In the genomic region with DNA sequence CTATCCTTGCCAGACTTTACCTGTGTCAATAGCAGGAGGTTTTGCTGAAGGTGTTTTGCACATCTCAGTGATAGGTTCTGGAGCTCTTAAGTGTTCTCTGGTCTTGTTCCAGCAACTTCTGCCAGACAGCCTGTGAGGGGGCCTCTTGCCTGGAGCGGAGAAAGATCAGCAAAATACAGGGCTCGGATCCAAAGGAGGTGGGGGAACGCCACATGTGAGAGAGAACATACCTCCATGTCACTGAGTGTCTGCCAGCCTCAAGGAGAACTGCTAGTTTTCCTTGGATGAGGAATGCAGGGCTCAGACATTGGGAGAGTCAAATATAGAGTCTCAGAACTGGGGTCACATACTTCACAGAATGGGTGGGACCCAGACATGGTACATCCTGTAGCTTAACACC, we compare ENCODE assay signal across 14 mouse cellular contexts.
DNase-seq lines count a peak whose midpoint lies in the region; ATAC-seq and TF ChIP-seq lines count a peak whose summit lies in the region.
"Had no signal": no experiment of that assay in that cellular context is flagged by ENCODE, and none has a peak within 500 bp of the region (broad histone marks: within the 10 kb centered on the region; RNA-seq: fewer than 3 reads in every experiment).

No protein-coding gene starts in this region.

- peak; percentile 28 for DNase-seq in hindbrain, postnatal 0 days (ENCODE audit: low spot score)
- DNase-seq in hindbrain, embryonic 11.5 days (ENCODE audit: low spot score), result no peak
- no peak for DNase-seq in testis, postnatal 10 days (ENCODE audit: low spot score)
- DNase-seq in left cerebral cortex, adult 2 months (ENCODE audit: extremely low spot score in 1 of 2, low spot score in 2 of 2), result peak in 1 of 2 experiments; percentile 13
- peak; percentile 10 for DNase-seq in testis, postnatal 14 days (ENCODE audit: low spot score)
- DNase-seq in adrenal gland, postnatal 14 days, result no peak
- no peak for DNase-seq in ovary, postnatal 10 days (ENCODE audit: low spot score)
- DNase-seq: embryo, embryonic 11 days; kidney, postnatal 14 days; liver; thymus, postnatal 25 days had no signal

- H3K36me3 ChIP-seq in hindbrain, postnatal 0 days (ENCODE audit: insufficient read depth, low read length), result no peaks in the 10 kb centered on the region
- H3K36me3 ChIP-seq in hindbrain, embryonic 11.5 days (ENCODE audit: control insufficient read depth, insufficient read depth, low read length), result no peaks in the 10 kb centered on the region
- no peaks in the 10 kb centered on the region for H3K36me3 ChIP-seq in testis, adult 2 months (ENCODE audit: control insufficient read depth, insufficient read depth, low read length)
- H3K36me3 ChIP-seq: neural tube, embryonic 12.5 days had no signal

- no peak for TF ChIP-seq POLR2A in testis, adult 2 months (IDR thresholded peaks at IDR 0.05; ENCODE audit: control insufficient read depth, low read depth, low read length)

- ATAC-seq in hindbrain, postnatal 0 days, result no peak
- no peak for ATAC-seq in hindbrain, embryonic 11.5 days (ENCODE audit: low FRiP score)
- ATAC-seq: forebrain, embryonic 13.5 days had no signal

- no peaks in the 10 kb centered on the region for H3K27me3 ChIP-seq in hindbrain, postnatal 0 days (ENCODE audit: insufficient read depth, low read length)
- no peaks in the 10 kb centered on the region for H3K27me3 ChIP-seq in hindbrain, embryonic 11.5 days (ENCODE audit: control insufficient read depth, insufficient read depth, low read length)
- no peaks in the 10 kb centered on the region for H3K27me3 ChIP-seq in testis, adult 2 months (ENCODE audit: control insufficient read depth, insufficient read depth, low read length)
- H3K27me3 ChIP-seq: forebrain, embryonic 13.5 days; neural tube, embryonic 12.5 days had no signal

- no peaks in the 10 kb centered on the region for H3K4me1 ChIP-seq in hindbrain, postnatal 0 days (ENCODE audit: insufficient read depth, low read length)
- H3K4me1 ChIP-seq in hindbrain, embryonic 11.5 days (replicated peaks; ENCODE audit: control insufficient read depth, insufficient read depth, low read length), result no peaks in the 10 kb centered on the region
- H3K4me1 ChIP-seq in testis, adult 2 months (ENCODE audit: control insufficient read depth, insufficient read depth, low read length), result no peaks in the 10 kb centered on the region
- H3K4me1 ChIP-seq: forebrain, embryonic 13.5 days; neural tube, embryonic 12.5 days had no signal

- H3K4me3 ChIP-seq in hindbrain, postnatal 0 days (ENCODE audit: low read length), result no peak overlapping the region
- H3K4me3 ChIP-seq in hindbrain, embryonic 11.5 days (ENCODE audit: low read depth, low read length), result no peak overlapping the region
- H3K4me3 ChIP-seq in testis, adult 2 months (ENCODE audit: control insufficient read depth, low read depth, low read length), result no peak overlapping the region
- H3K4me3 ChIP-seq in left cerebral cortex, adult 2 months, result no peak overlapping the region
- H3K4me3 ChIP-seq: forebrain, embryonic 13.5 days; neural tube, embryonic 12.5 days had no signal

- H3K27ac ChIP-seq in hindbrain, postnatal 0 days, result no peak overlapping the region
- no peak overlapping the region for H3K27ac ChIP-seq in hindbrain, embryonic 11.5 days (ENCODE audit: low read depth, low read length)
- 0 out of 2 replicates have a peak overlapping the region, but pooled peaks have one; percentile 13 for H3K27ac ChIP-seq in testis, adult 2 months (ENCODE audit: control insufficient read depth, insufficient read depth, low read depth, low read length)
- H3K27ac ChIP-seq in left cerebral cortex, adult 2 months, result peak overlapping the region; percentile 38; the same call in 1 of the 2 replicates
- H3K27ac ChIP-seq: forebrain, embryonic 13.5 days; neural tube, embryonic 12.5 days had no signal

- no peak for TF ChIP-seq CTCF in hindbrain, postnatal 0 days (IDR thresholded peaks at IDR 0.05; ENCODE audit: low read depth)
- no peak for TF ChIP-seq CTCF in testis, adult 2 months (IDR thresholded peaks at IDR 0.05; ENCODE audit: control insufficient read depth, insufficient read depth, insufficient replicate concordance, low read depth, low read length)
- TF ChIP-seq CTCF in left cerebral cortex, adult 2 months (IDR thresholded peaks at IDR 0.05), result no peak

- no peak overlapping the region for H3K4me2 ChIP-seq in hindbrain, postnatal 0 days (ENCODE audit: low read depth, low read length)
- H3K4me2 ChIP-seq in hindbrain, embryonic 11.5 days (replicated peaks; ENCODE audit: low read depth, low read length), result no peak overlapping the region
- H3K4me2 ChIP-seq: forebrain, embryonic 13.5 days; neural tube, embryonic 12.5 days had no signal

- no peak overlapping the region for H3K9ac ChIP-seq in hindbrain, postnatal 0 days (replicated peaks; ENCODE audit: low read length)
- H3K9ac ChIP-seq in hindbrain, embryonic 11.5 days (ENCODE audit: low read depth, low read length), result no peak overlapping the region
- H3K9ac ChIP-seq: forebrain, embryonic 13.5 days; neural tube, embryonic 12.5 days had no signal

- no peaks in the 10 kb centered on the region for H3K9me3 ChIP-seq in hindbrain, postnatal 0 days (ENCODE audit: low read length)
- H3K9me3 ChIP-seq in hindbrain, embryonic 11.5 days (ENCODE audit: control insufficient read depth, low read length), result no peaks in the 10 kb centered on the region
- H3K9me3 ChIP-seq: forebrain, embryonic 13.5 days; neural tube, embryonic 12.5 days had no signal

- 46% methylated on average over 3 of the region's 3 CpGs for WGBS in hindbrain, postnatal 0 days
- WGBS in hindbrain, embryonic 11.5 days, result 95% methylated on average over 3 of the region's 3 CpGs

- intact Hi-C loops in left cerebral cortex, adult 2 months (cut with DNase I), result no loop called here

Comparison
In these comparisons a context has a peak if more than half of its experiments do, and no peak if none do; other contexts are left out.
1. DNase-seq: peak in hindbrain, postnatal 0 days (single experiment) and testis, postnatal 14 days (single experiment); none in hindbrain, embryonic 11.5 days (single experiment), testis, postnatal 10 days (single experiment), adrenal gland, postnatal 14 days (single experiment) and ovary, postnatal 10 days (single experiment).
2. H3K27ac ChIP-seq: peak in testis, adult 2 months (single experiment) and left cerebral cortex, adult 2 months (single experiment); none in hindbrain, postnatal 0 days (single experiment) and hindbrain, embryonic 11.5 days (single experiment).